Mouse (Mus musculus) right cerebral cortex, postnatal 36 days (tissue): ENCODE data around the gene Slc25a26.

Experiments used
- DNase-seq, 2 experiments: peaks; one replicate each; pipeline ENCODE4 v3.0.0; 2022; ENCODE audit warnings: low spot score in 2 of 2, mixed read lengths in 1 of 2

Gene Slc25a26

DNA sequence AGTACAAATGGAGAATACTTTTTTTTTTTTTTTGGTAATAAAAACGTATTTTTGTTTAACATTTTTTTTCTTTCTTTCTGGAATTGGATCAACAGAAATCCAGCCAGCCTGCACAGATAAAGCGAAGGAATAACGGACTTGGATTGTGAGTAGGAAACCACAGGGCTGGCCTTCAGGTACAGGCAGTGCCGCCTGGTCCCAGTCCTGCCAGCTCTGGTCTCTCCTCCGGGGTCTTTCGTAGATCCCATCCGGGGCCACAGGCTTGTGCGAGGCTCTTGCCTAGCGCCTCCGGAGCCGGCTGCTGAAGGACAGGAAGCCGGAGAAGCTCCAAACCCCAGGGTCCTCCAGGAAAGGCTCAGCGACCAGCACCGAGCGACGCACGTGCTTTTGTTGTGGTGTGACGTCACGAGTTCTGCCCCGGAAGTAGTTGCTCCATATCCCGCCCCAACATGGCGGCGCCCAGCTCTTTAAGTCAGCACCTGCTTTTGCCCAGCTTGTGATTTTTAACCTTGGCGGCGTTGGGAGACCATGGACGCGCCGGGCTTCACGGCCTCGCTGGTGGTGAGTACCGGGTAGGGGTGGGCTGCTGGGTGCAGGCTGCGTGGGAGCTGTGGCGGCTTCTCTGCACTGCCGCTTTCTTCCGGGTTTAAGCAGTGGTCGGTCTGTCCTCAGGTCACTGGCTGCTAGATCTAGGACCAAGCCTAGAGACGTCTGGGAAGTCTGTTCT is at the start of gene Slc25a26:
Gene Slc25a26 (plus strand): TSS at position 435 of the 727 bp plus-strand sequence.
- DNase-seq, result peak; percentile 89

GRCm38 (mm10) chr6:94464037-94464891 is 35.9 kb upstream of the Slc25a26 start:
- DNase-seq, result peak; percentile 24 to 50

GRCm38 (mm10) chr6:94466508-94467205 is 33.5 kb upstream of the Slc25a26 start:
- peak in 1 of 2 experiments; percentile 1 for DNase-seq

DNA sequence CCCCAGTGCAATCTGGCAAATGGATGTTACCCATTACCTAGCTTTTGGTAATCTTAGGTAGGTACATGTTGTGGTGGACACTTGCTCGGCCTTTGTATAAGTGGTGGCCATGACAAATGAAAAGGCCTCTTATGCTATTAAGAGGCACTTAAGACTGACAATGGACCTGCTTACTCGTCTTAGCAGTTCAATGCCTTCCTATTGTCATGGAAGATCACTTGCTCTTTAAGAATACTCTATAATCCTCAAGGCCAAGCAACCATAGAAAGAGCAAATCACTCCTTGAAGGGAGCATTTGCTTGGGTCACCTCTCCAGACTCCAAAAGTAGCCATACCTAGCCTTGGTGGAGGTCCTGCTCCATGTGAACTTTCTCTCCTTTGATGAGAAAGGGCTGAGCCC is 7.4 kb upstream of the Slc25a26 start:
- DNase-seq, result no peak

- no peak for DNase-seq
These were observed 3.8 kb downstream of the Slc25a26 start for GRCm38 (mm10) chr6:94503963-94504362.

GRCm38 (mm10) chr6:94507921-94508320 is 7.8 kb downstream of the Slc25a26 start:
- DNase-seq, result no peak

DNA sequence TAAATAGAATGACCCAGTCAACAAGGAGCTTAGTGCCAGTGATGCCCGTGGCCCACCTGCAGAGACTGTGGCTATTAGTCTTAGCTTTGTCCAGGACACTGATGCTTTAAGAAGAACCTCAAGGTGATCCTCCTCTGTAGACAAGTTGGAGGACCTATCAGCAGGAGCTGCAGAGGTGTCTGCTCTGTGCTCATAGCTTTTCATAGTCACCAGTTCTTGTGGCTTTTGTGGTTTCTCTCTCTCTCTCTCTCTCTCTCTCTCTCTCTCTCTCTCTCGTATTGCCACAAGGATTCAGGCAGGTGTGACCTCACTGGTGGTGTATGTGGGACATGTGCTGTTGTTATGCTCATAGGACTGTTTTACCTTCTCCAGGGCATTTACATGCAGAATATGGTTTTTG is 8.7 kb downstream of the Slc25a26 start:
- no peak for DNase-seq

DNA sequence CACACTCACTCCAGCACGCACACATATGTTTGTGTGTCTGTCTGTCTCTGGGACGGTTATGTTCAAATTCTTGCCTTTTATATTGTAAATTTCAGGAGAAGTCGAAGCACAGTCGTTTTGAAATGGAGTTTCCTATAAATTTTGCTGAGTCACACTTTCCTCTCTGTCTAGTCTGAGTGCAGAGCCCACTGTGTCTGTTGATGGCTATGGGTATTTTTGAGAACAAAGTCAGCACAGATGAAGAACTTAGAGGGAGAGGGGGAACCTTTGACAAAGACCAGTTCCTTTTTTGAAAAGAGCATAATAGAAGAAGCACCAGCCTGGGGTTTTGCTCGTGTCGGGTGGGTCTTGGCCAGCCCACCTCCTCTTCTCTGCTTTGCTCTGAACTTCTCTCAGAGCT is 9.1 kb downstream of the Slc25a26 start:
- no peak for DNase-seq

- DNase-seq, result no peak
These were observed 18.0 kb downstream of the Slc25a26 start for GRCm38 (mm10) chr6:94518171-94518570.

- no peak for DNase-seq
These were observed 24.2 kb downstream of the Slc25a26 start for GRCm38 (mm10) chr6:94524335-94524734.

DNA sequence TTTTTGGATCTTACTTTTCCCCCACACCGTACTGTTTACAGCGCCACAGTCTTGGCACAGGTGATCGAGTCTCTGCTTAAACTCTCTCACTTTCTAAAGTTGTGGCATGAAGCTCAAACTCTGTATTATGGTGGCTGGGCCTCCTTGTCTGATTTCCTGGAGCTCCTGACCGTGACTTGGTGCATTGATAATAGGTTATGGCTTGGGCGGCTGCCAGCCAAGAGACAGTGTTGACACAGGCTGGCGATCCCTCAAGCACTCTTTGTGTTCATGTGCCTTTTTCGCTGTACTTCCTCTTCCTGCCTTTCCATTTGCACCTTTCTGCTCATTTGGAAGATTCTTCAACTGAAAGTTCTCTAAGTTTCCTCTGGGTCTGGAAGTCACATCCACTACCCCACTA is 30.6 kb downstream of the Slc25a26 start:
- DNase-seq, result no peak

- no peak for DNase-seq
These were observed 32.0 kb downstream of the Slc25a26 start for GRCm38 (mm10) chr6:94532086-94532485.

DNA sequence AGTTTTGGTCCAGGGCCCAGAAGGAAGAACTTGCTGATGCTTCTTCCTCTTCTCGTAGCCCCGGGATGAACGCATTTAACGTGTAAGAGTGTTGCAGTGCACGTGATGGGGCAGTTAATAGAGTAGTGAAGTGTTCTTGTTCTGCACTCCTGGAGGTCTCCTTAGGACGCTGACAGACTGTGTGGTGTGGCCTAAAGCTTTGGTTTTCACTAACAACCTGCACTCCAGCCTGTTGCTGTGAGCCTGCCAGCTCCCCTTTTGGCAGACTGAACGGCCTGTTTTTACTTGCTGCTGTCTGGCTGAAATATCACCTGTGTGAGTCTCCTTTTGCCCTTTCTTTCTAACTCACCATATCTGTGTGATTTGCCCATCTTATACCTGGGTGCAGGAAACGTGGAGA is 36.3 kb downstream of the Slc25a26 start:
- DNase-seq, result no peak

- DNase-seq, result no peak
These were observed 37.5 kb downstream of the Slc25a26 start for GRCm38 (mm10) chr6:94537652-94538051.

DNA sequence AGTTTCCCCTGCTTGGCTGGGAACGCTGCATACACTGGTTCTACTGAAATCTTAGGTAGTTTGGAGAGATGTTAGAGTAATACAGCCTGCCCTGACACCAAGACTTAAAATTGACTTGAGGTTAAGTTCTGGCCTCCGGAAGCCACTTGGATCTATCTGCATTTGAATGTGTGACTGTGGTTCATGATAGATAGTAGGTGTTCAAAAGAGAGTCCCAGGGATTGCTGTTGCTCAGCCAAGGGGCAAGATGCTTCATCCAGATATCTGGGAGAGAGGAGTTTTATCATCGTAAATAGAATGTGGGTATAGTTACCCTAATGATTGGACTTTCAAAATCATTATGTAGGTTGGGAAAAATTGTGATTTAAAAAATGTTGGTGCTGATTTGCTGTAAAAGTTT is 40.0 kb downstream of the Slc25a26 start:
- DNase-seq, result no peak

DNA sequence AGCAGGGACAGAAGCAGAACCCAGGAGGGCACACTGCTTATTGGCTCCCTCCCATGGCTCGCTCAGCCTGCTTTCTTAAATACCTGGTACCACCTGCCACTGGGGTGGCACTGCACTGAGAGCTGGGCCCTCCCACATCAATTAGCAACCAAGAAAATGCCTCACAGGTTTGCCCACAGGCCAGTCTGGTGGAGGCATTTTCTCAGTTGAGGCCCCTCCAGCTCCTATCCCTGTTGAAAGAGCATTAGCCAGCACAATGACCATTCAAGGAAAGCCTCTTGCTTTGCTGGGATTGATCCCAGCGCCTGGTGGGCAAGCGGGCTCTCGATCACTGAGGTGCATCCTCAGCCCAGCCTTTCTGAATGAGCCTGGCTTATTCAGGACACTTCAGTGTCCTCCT is 40.5 kb downstream of the Slc25a26 start:
- DNase-seq, result no peak

DNA sequence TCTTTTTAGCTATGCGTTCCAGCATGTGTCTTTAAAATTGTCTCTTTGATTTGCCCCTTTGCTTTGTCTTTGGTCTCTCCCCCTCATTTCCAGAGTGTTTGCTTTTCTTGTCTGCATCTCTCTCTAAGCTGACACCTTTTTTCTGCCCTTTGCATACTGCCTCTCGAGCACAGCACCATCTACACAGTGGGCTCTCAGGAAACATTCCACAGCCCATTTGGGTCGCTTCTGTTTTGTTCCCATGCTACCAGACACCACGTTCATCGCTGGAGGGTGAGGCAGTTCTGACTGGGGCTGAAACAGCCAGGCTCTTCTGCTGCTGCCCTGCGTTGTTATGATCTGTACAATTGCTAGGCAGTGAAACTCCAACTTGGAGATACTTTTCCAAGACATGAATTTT is 41.0 kb downstream of the Slc25a26 start:
- DNase-seq, result no peak

- no peak for DNase-seq
These were observed 41.7 kb downstream of the Slc25a26 start for GRCm38 (mm10) chr6:94541854-94542253.

GRCm38 (mm10) chr6:94543902-94544840 is 44.0 kb downstream of the Slc25a26 start:
- peak; percentile 28 to 34 for DNase-seq

- DNase-seq, result no peak
These were observed 47.1 kb downstream of the Slc25a26 start for GRCm38 (mm10) chr6:94547239-94547638.

GRCm38 (mm10) chr6:94550298-94550697 is 50.2 kb downstream of the Slc25a26 start:
- DNase-seq, result no peak
